Mouse (Mus musculus) forebrain, embryonic 15.5 days (tissue): ENCODE results near the gene Tecpr2. TPM values are rescaled to one million over a fixed set of nuclear protein-coding genes. Genes with fewer than 3 reads are reported as not detected.

Experiments
- ATAC-seq: fragments of 200-750 bp; cut with Nextera tagmentation; replicated peaks from 2 replicates; pipeline ENCODE4 v1.8.0; 2017; ENCODE audit warnings: mild to moderate bottlenecking, moderate TSS enrichment, moderate library complexity
- H3K27ac ChIP-seq: fragments of 300-500 bp; sonication (generic); replicated peaks from 2 replicates; pipeline ENCODE4 v1.5.1; 2015; ENCODE audit warnings: mild to moderate bottlenecking, inconsistent platforms
- H3K27me3 ChIP-seq: fragments of 300-500 bp; sonication (generic); 2 replicates; pipeline ENCODE4 v1.6.1; 2015; ENCODE audit warnings: inconsistent platforms
- H3K36me3 ChIP-seq: fragments of 300-500 bp; sonication (generic); 2 replicates; pipeline ENCODE4 v1.6.1; 2015; ENCODE audit warnings: mild to moderate bottlenecking, inconsistent platforms
- H3K4me1 ChIP-seq: fragments of 300-500 bp; sonication (generic); 2 replicates; pipeline ENCODE4 v1.6.1; 2015; ENCODE audit warnings: inconsistent platforms
- H3K4me2 ChIP-seq: fragments of 300-500 bp; sonication (generic); replicated peaks from 2 replicates; pipeline ENCODE4 v1.6.1; 2015; ENCODE audit warnings: mild to moderate bottlenecking, inconsistent platforms
- H3K4me3 ChIP-seq: fragments of 300-500 bp; sonication (generic); 2 replicates; pipeline ENCODE4 v1.5.1; 2015; ENCODE audit warnings: mild to moderate bottlenecking, inconsistent platforms
- H3K9ac ChIP-seq: fragments of 300-500 bp; sonication (generic); replicated peaks from 2 replicates; pipeline ENCODE4 v1.6.1; 2015; ENCODE audit warnings: mild to moderate bottlenecking, inconsistent platforms
- H3K9me3 ChIP-seq: fragments of 300-500 bp; sonication (generic); 2 replicates; pipeline ENCODE4 v1.6.1; 2016; ENCODE audit warnings: inconsistent platforms
- WGBS: fragments of 180-500 bp; shearing (Covaris S2); methylation state at CpG from one replicate; pipeline ENCODE4 v1.1.7; 2015; ENCODE audit warnings: mixed read lengths; 5-methylcytosine and 5-hydroxymethylcytosine counted together
- polyA plus RNA-seq: library from polyadenylated mRNA; unstranded; fragments of >200 nt; fragmentation: Nextera tagmentation; extraction: Ambion mirVana; gene quantifications from 2 replicates; pipeline ENCODE4 v1.2.1, GENCODE M21; 2015

Gene Tecpr2
- 7.2 and 7.5 TPM in 2 replicates for polyA plus RNA-seq

DNA sequence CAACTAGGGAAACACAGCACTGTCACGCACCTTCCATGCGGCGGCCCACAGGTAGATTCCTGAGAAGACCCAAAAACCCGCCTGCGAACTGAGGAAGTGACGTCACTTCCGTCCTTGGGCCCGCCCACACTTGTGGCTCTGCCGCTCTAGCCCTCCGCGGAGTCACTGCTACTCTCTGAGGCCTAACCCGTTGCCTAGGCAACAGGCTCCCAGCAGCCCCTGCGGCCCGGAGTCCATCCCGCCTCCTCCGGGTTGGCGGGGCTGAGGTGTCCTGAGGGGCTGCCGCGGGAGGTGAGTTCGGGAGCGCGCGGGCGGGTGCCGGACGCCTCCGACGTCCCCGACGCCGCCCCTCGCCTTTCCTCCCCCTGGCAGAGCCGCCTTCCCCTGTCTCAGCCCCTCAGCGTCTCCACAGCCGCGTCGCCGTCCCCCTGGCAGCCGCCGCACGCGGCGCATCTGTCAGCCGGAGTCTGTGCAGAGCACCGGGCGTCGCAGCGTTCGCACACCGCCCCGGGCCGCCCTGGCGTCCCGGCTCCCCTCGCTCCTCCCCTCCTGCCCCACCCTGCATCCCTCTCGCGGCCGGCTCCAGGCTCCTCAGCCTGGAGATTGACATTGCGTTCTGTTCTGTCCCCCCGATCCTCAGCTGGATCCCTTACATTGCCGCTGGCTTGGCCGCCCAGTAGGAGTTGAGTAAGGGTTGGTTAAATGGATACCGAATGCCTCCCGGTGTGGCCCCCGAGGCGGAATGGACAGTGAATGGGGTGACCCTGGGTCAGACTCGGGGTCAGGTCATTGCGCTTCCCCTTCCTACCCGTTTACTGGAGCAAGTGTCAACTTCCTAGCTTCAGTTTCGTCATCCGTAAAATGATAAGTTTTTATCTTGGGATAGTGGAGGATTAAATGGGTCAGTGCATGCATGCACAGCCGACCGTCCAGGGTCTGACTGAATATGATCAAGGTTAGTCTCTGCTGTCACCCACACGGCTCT, at the start of gene Tecpr2, which contains the start of gene Cinp:
Tecpr2 (plus strand) TSS at position 229 of the 985 bp plus-strand sequence.
Cinp (minus strand) TSS at position 110 of the 985 bp plus-strand sequence.
- peak; percentile 99 for ATAC-seq
- Histone ChIP-seq H3K27ac (peak within 1 kb of the TSS; percentile 92), H3K9me3 (no peaks in the 10 kb centered on the region), H3K4me1 (peaks cover 20% of the 10 kb centered on the region), H3K36me3 (no peaks in the 10 kb centered on the region), H3K9ac (peak within 1 kb of the TSS; percentile 81), H3K4me2 (peak within 1 kb of the TSS; percentile 87), H3K4me3 (peak within 1 kb of the TSS; percentile 75), H3K27me3 (no peaks in the 10 kb centered on the region)
- WGBS: under 1% methylated on average over 74 of the region's 74 CpGs

DNA sequence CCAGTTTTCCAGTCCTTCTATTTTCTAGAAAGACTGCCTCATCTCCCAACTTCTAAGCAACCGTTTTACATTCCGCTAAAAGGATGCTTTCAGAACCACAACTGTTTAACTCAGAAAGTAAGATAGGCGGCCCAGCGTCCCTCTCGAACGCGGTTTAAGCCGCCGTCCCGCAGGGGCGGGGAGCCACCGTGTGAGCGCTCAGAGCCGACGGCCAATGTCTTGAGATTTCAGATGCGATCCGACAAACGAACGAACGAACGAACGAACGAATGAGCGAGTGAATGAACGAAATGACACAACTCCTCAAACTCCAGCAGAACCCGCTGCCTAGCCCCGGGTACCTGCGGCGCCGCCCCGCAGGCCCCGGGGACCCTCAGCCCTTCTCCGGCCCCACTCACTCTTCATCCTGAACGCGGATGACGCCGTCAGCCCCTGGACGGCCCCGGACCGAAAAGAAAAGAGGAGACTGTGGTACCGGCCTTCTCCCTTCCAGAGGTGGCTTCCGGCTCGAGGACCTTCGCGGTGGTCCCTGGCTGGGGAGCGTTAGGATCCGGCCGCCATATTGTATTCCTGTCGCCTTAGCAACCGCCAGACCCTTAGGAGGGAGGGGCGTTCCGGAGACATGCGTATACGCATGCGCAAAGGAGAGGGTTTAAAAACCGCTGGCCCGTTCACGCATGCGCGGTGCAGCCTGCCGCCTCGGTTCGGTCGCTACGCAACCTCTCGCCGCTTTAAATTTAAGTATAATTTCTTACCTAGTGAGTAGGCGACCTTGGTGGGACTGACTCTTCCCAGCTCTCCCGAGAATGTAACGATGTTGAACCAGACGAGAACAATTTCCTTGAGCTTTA, 48.5 kb upstream of the Tecpr2 start, which contains the start of gene Mok:
Mok (minus strand) TSS at position 592 of the 851 bp plus-strand sequence.
- WGBS: under 1% methylated on average over 71 of the region's 71 CpGs

DNA sequence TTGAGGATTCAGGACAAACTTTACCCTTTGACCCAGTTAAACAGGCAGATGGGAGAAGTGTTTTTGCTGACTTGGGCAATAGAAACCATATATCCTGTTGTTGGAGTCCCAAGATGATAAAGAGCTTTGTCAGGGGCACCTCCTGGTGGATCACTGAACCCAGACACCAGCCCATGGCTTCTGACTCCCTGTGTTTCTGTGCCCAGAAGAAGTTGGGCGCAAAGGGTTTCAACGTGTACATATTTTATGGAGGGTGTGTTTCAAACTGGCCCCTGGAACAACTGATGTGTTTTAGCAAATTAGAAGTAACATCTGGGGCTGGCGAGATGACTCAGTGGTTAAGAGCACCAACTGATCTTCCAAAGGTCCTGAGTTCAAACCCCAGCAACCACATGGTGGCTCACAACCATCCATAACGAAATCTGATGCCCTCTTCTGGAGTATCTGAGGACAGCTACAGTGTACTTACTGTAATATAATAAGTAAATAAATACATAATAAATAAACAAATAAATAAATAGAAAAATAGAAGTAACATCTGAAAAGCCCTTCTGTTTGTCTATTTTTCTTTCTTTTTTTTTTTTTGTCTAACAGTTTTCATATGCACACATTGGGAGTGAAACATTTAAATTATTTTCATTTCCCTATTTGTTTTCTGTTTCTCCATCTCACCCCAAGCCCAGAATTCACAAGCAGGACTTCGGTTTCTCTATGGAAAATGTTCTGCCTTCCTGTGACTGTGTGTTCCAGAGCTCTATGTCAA, 47.2 kb upstream of the Tecpr2 start:
- Histone ChIP-seq H3K4me3 (no peak overlapping the region), H3K9me3 (no peaks in the 10 kb centered on the region), H3K4me2 (no peak overlapping the region), H3K9ac (no peak overlapping the region), H3K27ac (no peak overlapping the region), H3K4me1 (peaks cover 37% of the 10 kb centered on the region), H3K36me3 (no peaks in the 10 kb centered on the region), H3K27me3 (peaks cover 22% of the 10 kb centered on the region)
- 64% methylated on average over 5 of the region's 5 CpGs for WGBS
- no peak for ATAC-seq

More for the DNA sequence above, 48.5 kb upstream of the Tecpr2 start, which contains the start of gene Mok:
- peak within 1 kb of the TSS; percentile 55 for H3K9ac ChIP-seq
- ATAC-seq: peak; percentile 83
- peak within 1 kb of the TSS; percentile 69 for H3K4me3 ChIP-seq
- H3K36me3 ChIP-seq: no peaks in the 10 kb centered on the region
- H3K4me2 ChIP-seq: peak within 1 kb of the TSS; percentile 54
- peaks cover 15% of the 10 kb centered on the region for H3K27me3 ChIP-seq
- H3K27ac ChIP-seq: 0 out of 2 replicates have a peak within 1 kb of the TSS, but pooled peaks have one; percentile 13
- no peaks in the 10 kb centered on the region for H3K9me3 ChIP-seq
- peaks cover 45% of the 10 kb centered on the region for H3K4me1 ChIP-seq

DNA sequence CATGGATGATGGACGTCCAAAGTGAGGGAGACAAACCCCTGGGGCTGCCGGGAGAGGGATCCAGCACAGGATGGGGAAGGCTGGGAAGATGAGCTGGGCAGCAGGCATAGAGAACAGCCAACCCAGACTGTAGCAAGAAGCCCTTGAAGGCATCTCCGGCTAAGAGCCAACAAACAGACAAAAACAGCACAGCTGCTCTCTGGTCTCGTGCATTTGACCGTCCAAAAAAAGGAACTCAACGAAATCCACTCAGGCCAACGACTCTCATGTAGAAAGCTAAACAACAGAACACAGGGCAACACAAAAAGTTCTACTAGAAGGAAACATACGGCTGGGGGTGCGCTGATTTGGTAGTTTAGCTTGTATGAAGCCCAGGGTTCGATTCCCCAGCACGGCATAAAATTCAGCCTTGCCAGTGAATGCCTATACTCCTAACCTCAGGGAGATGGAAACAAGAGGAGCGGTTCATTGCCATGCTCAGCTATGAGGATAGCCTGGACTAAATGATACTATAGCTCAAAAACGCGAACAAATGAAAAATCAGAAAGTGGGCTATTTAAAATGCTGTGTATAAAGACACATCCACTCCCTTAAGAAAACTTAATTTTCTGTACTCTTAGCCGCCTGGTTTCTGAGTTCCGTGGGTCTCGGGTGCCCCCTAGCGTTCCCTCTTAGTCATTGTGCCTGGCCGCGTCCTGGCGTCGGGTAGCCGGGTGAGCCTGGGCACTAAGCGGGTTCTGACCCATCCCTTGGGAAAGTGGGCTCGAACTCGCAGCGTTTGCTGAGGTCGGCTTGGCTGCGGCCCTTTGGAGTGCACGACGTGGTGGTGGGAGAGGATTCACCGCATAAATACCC, 45.6 kb upstream of the Tecpr2 start:
- H3K36me3 ChIP-seq: no peaks in the 10 kb centered on the region
- WGBS: 17% methylated on average over 32 of the region's 32 CpGs
- H3K9ac ChIP-seq: peak overlapping the region; percentile 40
- H3K27me3 ChIP-seq: peaks cover 27% of the 10 kb centered on the region
- no peaks in the 10 kb centered on the region for H3K9me3 ChIP-seq
- peak overlapping the region; percentile 42 for H3K4me3 ChIP-seq
- H3K4me2 ChIP-seq: peak overlapping the region; percentile 50
- ATAC-seq: no peak
- H3K4me1 ChIP-seq: peaks cover 28% of the 10 kb centered on the region
- H3K27ac ChIP-seq: no peak overlapping the region

DNA sequence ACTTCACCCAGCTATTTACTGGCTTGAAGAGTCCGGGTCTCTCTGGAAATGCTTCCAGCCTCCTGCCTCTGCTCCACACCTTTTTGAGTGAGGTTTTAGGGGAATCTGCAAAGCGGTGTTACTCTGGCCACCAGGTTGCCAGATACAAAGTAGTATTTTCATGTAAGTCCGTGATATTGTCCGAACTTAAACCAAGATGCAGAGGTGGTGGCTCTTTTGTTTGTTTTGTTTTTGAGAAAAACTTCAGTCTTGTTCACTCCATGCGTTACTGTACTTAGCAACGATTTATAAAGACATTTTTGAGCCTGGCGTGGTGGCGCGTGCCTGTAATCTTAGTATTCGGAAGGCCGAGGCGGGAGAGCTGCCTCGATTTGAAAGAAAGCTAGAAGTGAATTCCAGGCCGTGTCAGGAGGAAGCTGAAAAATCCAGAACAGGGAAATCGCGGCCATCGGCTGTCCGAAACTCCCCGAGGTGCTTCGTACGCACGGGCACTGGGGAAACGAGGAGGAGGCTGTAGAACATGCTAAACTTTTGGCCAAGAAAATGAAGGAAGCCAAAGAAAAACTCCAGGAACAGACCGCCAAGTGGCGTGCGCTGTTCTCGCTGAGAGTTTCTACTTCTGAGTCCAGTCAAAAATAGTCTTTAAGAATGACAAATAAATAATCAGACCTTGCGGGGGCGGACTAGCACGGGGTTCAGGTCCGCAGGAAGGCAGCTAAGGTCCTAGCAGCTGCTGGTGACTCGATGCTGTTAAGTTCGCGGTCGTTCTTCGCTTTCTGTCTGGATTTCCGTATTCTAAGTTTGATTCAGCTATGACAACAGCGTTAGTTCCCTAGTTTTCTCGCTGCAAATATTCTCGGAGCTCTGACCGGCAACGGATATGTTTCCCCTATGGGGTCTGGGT, 44.6 kb upstream of the Tecpr2 start:
- no peak for ATAC-seq
- H3K9me3 ChIP-seq: no peaks in the 10 kb centered on the region
- peaks cover 28% of the 10 kb centered on the region for H3K4me1 ChIP-seq
- 1% methylated on average over 42 of the region's 42 CpGs for WGBS
- H3K4me3 ChIP-seq: peak overlapping the region; percentile 42
- no peaks in the 10 kb centered on the region for H3K36me3 ChIP-seq
- H3K9ac ChIP-seq: peak overlapping the region; percentile 40
- no peak overlapping the region for H3K27ac ChIP-seq
- peak overlapping the region; percentile 50 for H3K4me2 ChIP-seq
- H3K27me3 ChIP-seq: peaks cover 28% of the 10 kb centered on the region

DNA sequence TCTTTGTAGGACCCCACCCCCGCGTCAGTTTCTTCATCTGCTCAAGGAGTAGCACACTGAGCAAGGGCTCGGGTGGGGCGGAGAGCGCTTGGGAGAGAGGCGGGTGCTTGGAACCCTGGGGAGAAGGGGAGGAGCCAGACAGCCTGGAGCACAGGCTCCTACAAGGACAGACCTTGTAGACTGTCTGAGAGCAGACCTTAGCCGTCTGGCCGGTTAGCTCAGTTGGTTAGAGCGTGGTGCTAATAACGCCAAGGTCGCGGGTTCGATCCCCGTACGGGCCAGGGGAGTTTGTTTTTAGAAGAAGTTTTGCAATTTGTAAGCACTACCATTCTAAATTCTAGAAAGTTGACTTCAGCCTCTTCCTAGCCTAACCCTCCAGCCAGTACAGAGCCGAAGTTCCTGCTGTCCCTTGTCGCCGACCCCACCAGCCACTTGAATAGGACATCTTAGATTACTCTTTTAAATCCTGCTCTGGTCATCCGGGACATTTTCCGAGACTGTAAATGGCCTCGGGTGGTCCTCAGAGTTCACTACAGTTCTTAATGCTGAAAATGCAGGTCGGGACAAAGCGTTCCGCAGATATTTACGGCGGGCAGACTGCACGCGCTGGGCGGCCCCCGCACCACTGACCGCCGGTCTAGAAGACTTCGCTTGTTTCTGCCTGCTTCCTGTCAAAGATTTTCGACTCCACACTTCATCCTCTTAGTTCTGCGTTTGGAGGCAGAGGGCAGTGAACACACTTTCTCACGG, 43.8 kb upstream of the Tecpr2 start:
- Histone ChIP-seq H3K9me3 (no peaks in the 10 kb centered on the region), H3K27ac (no peak overlapping the region), H3K4me1 (peaks cover 23% of the 10 kb centered on the region), H3K36me3 (no peaks in the 10 kb centered on the region), H3K9ac (peak overlapping the region; percentile 30; the same call in 1 of the 2 replicates), H3K4me3 (peak overlapping the region; percentile 42), H3K27me3 (peaks cover 28% of the 10 kb centered on the region), H3K4me2 (peak overlapping the region; percentile 50)
- peak; percentile 51 for ATAC-seq
- under 1% methylated on average over 36 of the region's 36 CpGs for WGBS

DNA sequence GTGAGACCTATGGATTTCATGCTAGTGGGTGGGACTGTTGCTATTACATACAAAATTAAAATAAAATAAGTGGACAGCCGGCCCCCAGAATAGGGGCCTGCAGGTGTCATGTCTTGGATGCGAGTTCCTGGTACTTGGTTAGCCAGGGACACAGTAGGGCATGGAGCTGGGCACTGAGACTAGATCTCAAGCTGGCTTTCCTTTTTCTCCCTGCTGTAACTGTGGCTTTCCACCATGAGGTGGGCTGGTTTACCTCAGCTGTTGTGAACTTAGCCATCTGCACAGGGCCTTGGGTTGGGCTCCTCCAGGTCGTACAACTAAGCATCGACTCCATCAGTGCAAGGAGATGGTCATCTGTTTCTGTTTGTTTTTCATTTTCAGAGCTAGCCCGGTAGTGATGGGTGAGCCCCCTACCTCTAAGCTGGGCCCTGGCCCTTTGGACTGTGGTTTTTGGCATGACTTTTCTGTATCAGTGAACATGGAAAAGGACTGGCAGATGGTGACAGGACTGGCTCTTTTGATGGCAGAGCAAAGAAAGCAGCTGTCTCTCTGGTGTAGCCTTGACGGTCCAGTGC, 42.8 kb upstream of the Tecpr2 start:
- Histone ChIP-seq H3K4me2 (peak overlapping the region; percentile 50; the same call in 1 of the 2 replicates), H3K36me3 (no peaks in the 10 kb centered on the region), H3K9ac (no peak overlapping the region), H3K4me3 (no peak overlapping the region), H3K4me1 (peaks cover 29% of the 10 kb centered on the region), H3K9me3 (no peaks in the 10 kb centered on the region), H3K27ac (no peak overlapping the region), H3K27me3 (peaks cover 28% of the 10 kb centered on the region)
- ATAC-seq: no peak
- WGBS: 67% methylated on average over 6 of the region's 6 CpGs

DNA sequence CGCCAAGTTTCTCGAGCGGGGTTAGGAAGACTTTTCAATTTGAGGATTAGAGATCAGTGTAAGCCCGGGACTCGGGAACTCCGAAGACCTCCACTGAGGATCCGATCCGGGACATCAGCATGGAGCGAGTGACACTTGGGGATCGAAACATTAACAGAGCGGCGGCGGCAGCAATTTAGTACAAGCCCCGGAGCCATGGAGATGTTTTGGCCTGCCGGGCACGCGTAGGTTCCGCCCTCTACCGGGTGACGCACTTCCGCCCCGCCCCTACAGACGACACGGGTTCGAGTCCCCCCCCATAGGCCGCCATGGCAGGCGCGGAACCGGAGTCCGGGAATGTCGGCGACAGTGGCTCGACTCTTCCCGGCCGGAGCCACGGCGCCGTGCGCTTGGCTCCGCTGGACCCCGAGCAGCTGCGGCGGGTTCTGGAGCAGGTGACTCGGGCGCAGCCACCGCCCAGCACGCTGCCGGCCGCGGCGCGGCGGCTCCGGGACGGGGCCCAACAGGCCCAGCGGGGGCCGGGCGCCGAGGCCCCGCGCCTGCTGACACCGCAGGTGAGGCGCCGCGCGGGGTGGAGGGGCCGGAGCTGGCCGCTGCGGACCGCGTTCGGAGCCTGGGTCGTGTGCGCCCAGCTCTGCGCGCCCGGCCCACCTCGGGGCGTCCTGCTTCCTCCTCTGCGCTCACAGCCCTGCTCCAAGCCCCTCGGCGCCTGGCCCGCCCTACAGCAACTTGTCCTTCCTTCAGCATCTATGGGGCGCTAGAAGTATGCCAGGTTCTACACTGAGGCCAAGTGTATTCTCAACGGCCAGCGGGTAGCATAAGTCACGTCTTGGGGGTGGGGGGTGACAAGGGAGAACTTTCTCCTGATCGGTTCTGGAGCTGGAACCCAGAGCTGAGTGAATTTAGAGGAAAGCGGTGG, 38.8 kb upstream of the Tecpr2 start, which contains the start of gene Zfp839:
Zfp839 (plus strand) TSS at position 244 of the 919 bp plus-strand sequence.
- no peaks in the 10 kb centered on the region for H3K36me3 ChIP-seq
- peak; percentile 81 for ATAC-seq
- H3K27ac ChIP-seq: peak within 1 kb of the TSS; percentile 24; the same call in 1 of the 2 replicates
- under 1% methylated on average over 88 of the region's 89 CpGs for WGBS
- peak within 1 kb of the TSS; percentile 78 for H3K4me3 ChIP-seq
- peak within 1 kb of the TSS; percentile 69 for H3K9ac ChIP-seq
- H3K4me2 ChIP-seq: peak within 1 kb of the TSS; percentile 73
- H3K4me1 ChIP-seq: peaks cover 16% of the 10 kb centered on the region
- H3K9me3 ChIP-seq: no peaks in the 10 kb centered on the region
- peaks cover 15% of the 10 kb centered on the region; the same call in 1 of the 2 replicates for H3K27me3 ChIP-seq
